Mouse (Mus musculus) A20 (cell line): Measurements from ENCODE around the gene Spag17.

Experiments used
- DNase-seq: peaks from one replicate; pipeline ENCODE4 v3.0.0-alpha.2; 2011; ENCODE audit warnings: low read depth, low spot score

Gene Spag17

DNA sequence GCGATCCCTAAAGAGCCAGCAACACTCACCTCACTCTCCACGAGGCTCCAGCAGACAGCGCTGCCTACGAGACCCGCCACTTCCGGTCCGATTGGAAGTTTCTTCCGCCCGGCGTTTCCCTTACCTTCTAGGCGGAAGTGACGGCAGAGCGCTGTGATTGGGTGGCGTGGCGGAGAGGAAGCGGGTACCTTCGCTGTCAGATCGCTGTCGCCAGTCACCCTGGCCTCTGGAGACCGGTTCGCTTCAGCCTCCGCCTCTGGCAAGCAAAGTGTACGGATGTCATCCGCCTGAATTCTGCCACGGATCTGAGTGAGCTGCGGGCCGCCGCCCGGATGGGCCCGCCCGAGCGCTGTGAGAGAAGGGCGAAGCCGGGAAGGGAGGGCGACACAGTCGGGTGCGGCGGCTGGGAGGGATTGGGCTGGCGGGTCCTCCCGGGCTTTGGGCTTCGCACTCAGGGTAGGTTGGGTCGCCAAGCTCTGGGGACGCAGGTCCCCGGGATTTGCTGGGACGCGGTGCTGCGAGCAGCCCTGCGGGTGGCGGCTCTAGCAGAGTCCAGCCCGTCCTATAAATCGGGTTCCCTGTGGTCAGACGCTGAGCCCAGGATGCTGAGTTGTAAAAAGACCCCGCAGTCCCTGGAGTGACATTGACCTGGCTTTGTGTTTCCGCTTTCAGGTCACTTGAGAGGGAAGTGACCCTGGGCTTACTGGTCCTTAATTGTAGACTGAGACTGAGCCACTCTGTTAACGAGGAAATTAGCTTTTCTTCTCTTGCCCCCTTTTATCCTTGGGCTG, 277.3 kb downstream of the Spag17 start, which contains the start of the genes Gdap2 and Wdr3:
Gene Gdap2 (plus strand): TSS at position 67 of the 791 bp plus-strand sequence.
Gene Wdr3 (minus strand): TSS at position 93 of the 791 bp plus-strand sequence.
- DNase-seq, result peak; percentile 95

GRCm38 (mm10) chr3:100163556-100163955, 278.4 kb downstream of the Spag17 start:
- DNase-seq, result no peak

DNA sequence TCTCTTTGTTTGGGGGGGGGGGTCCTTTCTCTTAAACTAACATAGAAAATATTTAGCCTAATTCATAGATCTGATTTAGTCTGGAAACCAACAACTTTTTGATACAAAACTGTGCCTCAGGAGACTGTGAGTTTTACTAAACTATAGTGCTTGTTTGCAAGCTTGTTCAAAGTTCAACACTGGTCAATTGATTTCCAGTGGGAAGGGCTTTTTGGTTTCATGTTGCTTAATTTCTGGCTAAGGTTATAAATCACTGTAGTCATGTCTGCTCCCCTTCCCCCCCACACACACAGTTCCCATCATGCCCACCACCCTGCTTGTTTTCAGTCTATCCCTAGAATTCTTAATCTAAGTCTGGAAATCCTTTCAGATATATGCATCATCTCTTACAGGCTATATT, 279.8 kb downstream of the Spag17 start:
- no peak for DNase-seq

DNA sequence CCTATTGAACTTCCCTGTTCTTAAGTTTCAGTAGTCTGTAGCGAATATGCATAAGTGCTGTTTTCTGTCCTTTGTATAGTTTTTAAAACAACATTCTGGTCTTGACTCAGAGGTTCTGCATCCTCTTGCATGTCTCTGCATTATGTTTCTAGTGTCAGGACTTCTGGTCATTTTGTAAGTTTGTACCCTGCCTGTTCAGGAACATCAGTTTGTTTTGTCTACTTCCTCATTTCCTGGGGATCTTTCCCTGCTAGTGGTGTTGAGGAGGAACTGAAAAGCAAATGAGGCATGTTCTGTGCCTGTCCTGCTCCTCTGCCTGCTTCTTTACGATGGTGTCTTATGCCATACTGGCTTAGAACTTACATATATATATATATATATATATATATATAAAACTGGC, 290.8 kb downstream of the Spag17 start:
- DNase-seq, result peak; percentile 43

DNA sequence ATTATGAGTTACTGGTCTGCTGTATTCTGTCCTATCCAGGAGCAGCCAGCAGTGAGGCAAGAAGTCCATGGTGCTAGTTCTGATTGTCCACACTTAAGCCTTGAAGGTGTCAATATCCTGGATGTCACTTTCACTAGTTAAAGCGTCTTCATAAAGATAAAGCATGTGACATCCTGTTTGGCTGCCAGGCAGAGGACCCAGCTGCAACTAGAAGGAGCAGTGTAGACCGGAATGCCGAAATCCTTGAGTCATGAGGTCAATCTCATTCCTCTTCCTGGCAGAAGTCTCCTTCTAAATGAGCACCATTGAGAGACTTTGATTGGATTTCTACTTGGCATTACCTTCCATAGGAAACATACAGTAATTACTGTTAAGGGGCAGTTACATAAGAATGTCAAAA, 295.3 kb downstream of the Spag17 start:
- DNase-seq, result no peak

DNA sequence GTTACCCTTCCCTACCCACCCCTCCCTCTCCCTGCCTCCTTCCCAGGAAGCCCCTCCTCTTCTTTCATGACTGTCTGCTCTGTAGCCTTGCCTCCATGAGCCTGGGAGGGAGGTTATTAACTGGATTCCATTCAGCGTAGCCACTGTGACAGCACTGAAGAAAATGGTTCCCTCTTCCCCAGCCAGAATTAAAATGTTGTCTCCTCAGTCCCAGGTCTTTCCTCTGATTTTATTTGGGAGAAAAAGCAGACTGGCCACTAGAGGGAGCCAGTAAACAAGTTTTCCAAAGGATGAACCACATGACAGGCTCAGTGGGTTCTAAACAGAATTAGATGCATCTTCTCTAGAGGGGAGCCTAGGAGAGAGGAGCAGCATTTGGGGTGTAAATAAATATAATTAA, 304.2 kb downstream of the Spag17 start:
- DNase-seq, result peak; percentile 53

GRCm38 (mm10) chr3:100189861-100190260, 304.7 kb downstream of the Spag17 start:
- no peak for DNase-seq
